Mouse (Mus musculus) mammary gland, adult 2 months (tissue): ENCODE measurements around the gene Thap8. TPM values are rescaled to one million over a fixed set of nuclear protein-coding genes. Genes with fewer than 3 reads are reported as not detected.

Experiments used
- polyA plus RNA-seq: library from polyadenylated mRNA; depleted of rRNA; stranded (reverse); fragments of >200 nt; gene quantifications from 2 replicates; pipeline ENCODE4 v1.2.3, GENCODE M21; 2012; ENCODE audit warnings: low replicate concordance; rRNA removed

The Thap8 gene
- 0.72 and 1.5 TPM in 2 replicates for polyA plus RNA-seq

DNA sequence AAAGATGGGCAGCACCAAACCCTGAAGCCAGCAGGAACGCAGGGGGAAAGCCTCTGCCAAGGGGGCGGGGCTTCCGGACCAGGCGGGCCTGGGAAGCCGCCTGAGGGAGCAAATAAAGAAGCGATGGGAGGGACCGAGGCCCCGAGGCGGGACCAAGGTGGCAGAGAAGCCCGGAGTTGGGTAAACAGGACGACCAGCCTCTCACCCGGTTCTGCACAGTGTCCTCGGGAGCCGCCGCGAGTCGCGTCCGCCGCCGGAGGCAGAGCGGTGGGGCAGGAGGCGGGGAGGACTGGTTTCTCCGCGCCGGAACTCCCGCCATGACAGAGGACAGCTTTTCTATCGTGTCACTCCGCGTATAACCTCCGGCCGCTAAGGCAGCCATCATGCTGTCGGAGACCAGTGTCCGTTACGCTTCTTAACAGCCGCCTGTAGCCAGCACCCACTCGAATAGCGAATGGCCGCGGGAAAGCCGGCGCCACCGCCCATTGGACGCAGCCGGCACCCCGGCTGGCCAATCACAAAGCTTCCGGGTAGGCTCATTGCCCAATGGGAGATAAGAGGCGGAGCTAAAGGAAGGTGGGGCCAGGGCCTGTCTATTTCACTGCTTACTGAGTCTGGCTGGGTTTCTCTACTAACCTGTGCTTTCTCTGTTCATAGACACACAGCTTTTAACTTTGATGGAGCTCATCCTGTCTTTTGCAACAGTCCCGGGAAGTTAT is at the start of gene Thap8, which contains the start of gene Wdr62:
Gene Thap8, plus strand, starts transcription at position 144 of the 719 bp plus-strand sequence.
Gene Wdr62, minus strand, starts transcription at position 469 of the 719 bp plus-strand sequence.

DNA sequence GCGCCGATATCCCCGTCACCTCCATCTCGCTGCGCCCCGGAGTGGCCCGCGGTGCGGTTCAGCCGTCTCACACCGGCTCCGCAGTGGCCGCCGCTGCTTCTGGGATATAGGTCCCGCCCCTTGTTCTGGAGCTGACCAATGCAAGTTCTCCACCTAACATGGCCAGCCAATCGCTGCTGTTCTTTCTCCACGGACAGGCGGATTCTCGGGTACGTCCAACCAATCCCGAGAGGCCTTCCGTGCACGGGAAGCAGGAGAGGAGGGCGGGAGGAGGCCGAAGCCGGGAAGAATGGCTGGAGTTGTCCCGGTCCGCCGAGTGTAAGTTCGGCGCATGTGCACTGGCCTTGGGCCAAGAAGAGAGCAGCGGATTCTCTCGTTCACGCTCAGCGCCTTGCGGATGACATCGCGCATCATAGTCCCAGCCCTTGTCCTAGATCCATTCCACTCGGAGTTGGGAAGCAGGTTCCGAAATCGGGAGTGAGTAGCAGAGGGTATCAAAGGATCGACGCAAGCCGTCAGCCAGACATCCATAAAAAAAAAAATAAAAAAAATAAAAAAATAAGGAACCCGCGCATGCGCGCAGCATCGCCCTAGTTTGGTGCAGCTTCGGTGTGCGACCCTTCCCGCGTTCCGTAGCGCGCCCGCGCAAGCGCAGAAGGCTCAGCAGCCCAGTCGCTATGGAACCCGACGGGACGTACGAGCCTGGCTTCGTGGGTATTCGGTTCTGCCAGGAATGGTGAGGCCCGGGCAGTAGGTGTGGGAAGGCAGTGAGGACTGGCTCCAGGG is 48.0 kb upstream of the Thap8 start, which contains the start of the genes Polr2i and Tbcb:
Gene Polr2i, plus strand, starts transcription at position 280 of the 786 bp plus-strand sequence.
Gene Tbcb, minus strand, starts transcription at position 604 of the 786 bp plus-strand sequence.

GRCm38 (mm10) chr7:30235625-30236024 is 44.3 kb upstream of the Thap8 start, which contains the start of gene Ovol3:
Gene Ovol3 (minus strand): TSS chr7:30235725.

GRCm38 (mm10) chr7:30291215-30292131 is 11.6 kb downstream of the Thap8 start, which contains the start of gene Clip3:
Gene Clip3 (plus strand): TSS chr7:30291728.

DNA sequence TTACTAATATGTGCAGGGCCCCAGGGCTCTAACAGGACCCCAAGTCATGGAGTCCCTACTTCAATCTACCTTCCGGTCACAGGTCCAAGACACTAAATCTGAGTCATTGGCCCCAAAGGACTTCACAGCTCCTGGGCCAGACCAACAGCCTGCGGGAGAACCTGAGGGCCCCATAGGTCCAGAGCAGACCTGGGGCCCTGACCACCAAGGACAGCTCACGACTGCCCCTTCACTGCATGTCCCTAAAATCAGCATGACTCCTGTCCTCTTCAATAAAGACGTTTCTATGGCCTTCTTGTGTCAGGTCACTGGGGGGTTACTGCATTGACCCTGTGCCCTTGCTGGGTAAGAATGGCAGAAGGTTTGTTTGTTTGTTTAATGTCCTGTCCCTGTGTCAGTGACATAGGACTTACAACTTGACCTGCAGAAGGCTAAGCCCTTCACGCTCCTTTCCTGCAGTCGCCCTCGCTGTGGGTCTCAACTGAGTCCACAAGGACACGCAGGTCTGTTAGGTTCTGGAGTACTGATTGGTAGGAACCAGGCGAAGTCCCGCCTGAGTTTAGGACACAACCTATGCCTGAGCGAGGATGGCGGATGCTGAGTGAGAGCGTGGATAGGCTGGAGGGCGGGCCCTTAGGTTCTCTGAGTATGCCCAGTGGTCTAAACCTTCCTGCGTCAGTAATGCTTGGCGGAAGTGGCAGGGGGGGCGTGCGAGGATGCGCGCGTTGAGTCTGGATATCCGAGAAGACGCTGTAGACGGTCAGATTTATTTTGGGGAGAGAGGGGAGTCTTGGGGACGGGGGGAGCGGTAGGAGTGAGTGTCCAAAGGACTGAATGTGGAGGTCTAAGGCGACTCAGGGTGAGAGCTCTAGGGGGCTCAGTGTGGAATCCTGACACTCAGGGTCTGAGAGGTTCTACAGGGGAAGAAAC is 28.4 kb downstream of the Thap8 start, which contains the start of gene Alkbh6:
Gene Alkbh6, plus strand, starts transcription at position 642 of the 930 bp plus-strand sequence.

GRCm38 (mm10) chr7:30314721-30315155 is 34.8 kb downstream of the Thap8 start, which contains the start of gene Syne4:
Gene Syne4 (plus strand): TSS chr7:30314807.

DNA sequence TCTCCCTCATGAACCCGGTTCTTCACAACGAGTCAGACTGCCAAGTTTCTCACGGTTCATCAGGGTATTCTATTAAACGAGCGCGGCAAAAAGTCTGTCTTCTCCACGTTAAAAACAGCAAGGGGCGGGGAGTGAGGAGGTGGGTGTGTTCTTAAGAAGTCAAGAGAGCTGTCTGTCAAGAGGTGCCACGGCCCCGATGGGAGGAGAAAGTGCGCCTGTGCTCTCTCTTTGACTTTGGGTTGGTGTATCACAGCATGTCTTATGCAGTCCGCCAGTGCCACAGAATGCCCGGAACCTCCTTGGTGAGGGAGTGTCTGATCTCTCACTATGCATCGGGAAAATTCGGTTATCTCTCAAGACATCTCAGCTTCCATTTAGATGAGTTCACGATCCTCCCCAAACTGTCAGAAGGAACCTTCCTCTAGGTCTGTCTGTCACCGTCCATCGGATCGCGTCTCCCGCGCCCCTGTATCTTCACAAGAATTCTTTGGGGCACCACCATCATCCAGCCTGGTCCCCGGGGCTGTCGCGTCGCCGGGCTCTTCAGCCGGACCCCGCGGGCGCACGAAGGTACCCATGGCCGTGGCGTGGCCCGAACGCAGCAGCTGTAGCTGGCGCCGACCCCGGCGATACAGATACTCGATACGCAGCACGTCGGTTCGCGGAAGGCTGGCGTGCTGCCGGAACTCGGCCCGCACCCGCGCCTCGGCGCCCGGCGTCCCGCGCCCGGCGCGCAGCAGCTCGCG is 41.8 kb downstream of the Thap8 start, which contains the start of gene E130208F15Rik:
Gene E130208F15Rik, plus strand, starts transcription at position 202 of the 746 bp plus-strand sequence.

GRCm38 (mm10) chr7:30323795-30324194 is 43.9 kb downstream of the Thap8 start, which contains the start of gene Sdhaf1:
Gene Sdhaf1 (minus strand): TSS chr7:30323895.

Other genes with a start within 250 kb of the Thap8 start
- 1.4 and 5.3 TPM in 2 replicates for gene Zfp14, start 228.7 kb upstream of the Thap8 start, polyA plus RNA-seq
- 0.48 and 0.73 TPM in 2 replicates for gene Zfp82, start 207.2 kb upstream of the Thap8 start, polyA plus RNA-seq
- 0.10 TPM in 1 of 2 replicates, not detected in the other for gene Gm26920, start 189.7 kb upstream of the Thap8 start, polyA plus RNA-seq
- gene Zfp566, start 189.6 kb upstream of the Thap8 start, polyA plus RNA-seq, result 1.7 and 3.5 TPM in 2 replicates
- gene Zfp260, start 185.3 kb upstream of the Thap8 start, polyA plus RNA-seq, result 12.3 and 36.1 TPM in 2 replicates
- 0.66 and 1.5 TPM in 2 replicates for gene Zfp382, start 158.2 kb upstream of the Thap8 start, polyA plus RNA-seq
- gene Zfp146, start 110.3 kb upstream of the Thap8 start, polyA plus RNA-seq, result 6.4 and 14.2 TPM in 2 replicates
- gene Cox7a1, start 96.0 kb upstream of the Thap8 start, polyA plus RNA-seq, result 13.9 and 170 TPM in 2 replicates
- gene Capns1, start 81.3 kb upstream of the Thap8 start, polyA plus RNA-seq, result 1,198 and 1,715 TPM in 2 replicates
- 97.3 and 98.9 TPM in 2 replicates for gene Polr2i, start 48.1 kb upstream of the Thap8 start, polyA plus RNA-seq
- 33.0 and 33.5 TPM in 2 replicates for gene Tbcb, start 47.8 kb upstream of the Thap8 start, polyA plus RNA-seq
- not detected in 2 replicates for gene Ovol3, start 44.4 kb upstream of the Thap8 start, polyA plus RNA-seq
- gene Wdr62, start 325 bp downstream of the Thap8 start, polyA plus RNA-seq, result 34.0 and 37.0 TPM in 2 replicates
- gene Clip3, start 11.6 kb downstream of the Thap8 start, polyA plus RNA-seq, result 21.3 and 27.3 TPM in 2 replicates
- gene Alkbh6, start 28.6 kb downstream of the Thap8 start, polyA plus RNA-seq, result 159 and 218 TPM in 2 replicates
- 58.8 and 76.8 TPM in 2 replicates for gene Syne4, start 34.7 kb downstream of the Thap8 start, polyA plus RNA-seq
- 0.52 and 2.0 TPM in 2 replicates for gene E130208F15Rik, start 41.6 kb downstream of the Thap8 start, polyA plus RNA-seq
- 18.7 and 40.8 TPM in 2 replicates for gene Sdhaf1, start 43.8 kb downstream of the Thap8 start, polyA plus RNA-seq
- 6.3 and 9.1 TPM in 2 replicates for gene Lrfn3, start 82.7 kb downstream of the Thap8 start, polyA plus RNA-seq
- gene Tyrobp, start 133.7 kb downstream of the Thap8 start, polyA plus RNA-seq, result 324 and 410 TPM in 2 replicates
- 133 and 195 TPM in 2 replicates for gene Hcst, start 139.8 kb downstream of the Thap8 start, polyA plus RNA-seq
- gene Nfkbid, start 141.6 kb downstream of the Thap8 start, polyA plus RNA-seq, result 16.2 and 37.4 TPM in 2 replicates
- gene Aplp1, start 165.4 kb downstream of the Thap8 start, polyA plus RNA-seq, result 3.7 and 7.4 TPM in 2 replicates
- gene Kirrel2, start 177.6 kb downstream of the Thap8 start, polyA plus RNA-seq, result 0.63 TPM in 1 of 2 replicates, not detected in the other
- 0.27 and 0.61 TPM in 2 replicates for gene Nphs1, start 178.2 kb downstream of the Thap8 start, polyA plus RNA-seq
- 1.4 TPM in 1 of 2 replicates, not detected in the other for gene Prodh2, start 213.5 kb downstream of the Thap8 start, polyA plus RNA-seq